9 mouse cellular contexts compared by ENCODE assay signal in the genomic region with DNA sequence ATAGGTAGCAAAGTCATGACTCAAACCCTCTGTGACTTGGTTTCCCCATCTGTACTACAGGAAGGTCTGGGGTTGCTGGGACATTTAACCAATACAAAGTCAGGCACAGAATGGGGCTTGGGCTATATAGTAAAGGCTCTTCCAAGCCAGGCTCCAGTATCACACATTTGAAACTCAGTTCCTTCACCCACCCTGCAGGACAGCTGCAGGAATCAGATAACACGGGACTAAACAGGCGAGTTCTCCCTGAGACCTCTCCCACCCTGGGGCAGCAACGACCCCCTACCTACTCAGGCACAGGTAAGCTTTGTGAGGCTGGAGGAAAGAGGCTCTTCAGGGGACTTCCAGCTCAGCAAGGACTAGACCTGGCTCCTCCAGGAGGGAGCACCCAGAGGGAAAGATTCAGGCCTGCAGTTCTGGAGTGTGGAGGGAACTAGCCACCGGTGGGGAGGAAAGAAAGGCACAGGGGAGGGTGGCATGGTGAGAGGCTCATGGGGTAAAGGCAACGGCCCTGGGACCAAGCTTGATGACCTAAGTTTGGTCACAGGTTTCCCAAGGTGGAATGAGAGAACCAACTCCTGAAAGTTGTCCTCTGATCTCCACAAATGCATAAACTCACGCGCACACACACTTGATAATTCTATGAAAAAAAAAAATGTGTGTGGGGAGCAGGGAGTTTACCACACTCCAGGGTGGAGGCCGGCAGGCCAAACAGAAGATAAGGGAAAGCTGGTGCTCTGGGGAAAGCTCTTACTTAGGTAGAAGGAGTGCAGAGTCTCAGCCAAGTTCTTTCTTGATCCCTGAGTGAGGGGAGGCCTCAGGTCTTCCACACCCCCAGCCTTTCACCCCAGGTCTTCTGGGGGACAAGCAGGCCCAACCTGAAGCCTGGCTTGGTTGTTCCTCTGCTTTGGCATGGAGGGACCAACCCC. TPM values are rescaled to one million over a fixed set of nuclear protein-coding genes. Genes with fewer than 3 reads are reported as not detected.
DNase-seq lines count a peak whose midpoint lies in the region; ATAC-seq lines count a peak whose summit lies in the region.
"Had no signal": no experiment of that assay in that cellular context is flagged by ENCODE, and none has a peak within 500 bp of the region (broad histone marks: within the 10 kb centered on the region; RNA-seq: fewer than 3 reads in every experiment).

No protein-coding gene starts in this region.

- no peak for ATAC-seq in heart, embryonic 13.5 days (ENCODE audit: extremely low read depth, insufficient number of reproducible peaks, low FRiP score, low TSS enrichment)
- no peak for ATAC-seq in limb, embryonic 15.5 days (ENCODE audit: insufficient number of reproducible peaks, low FRiP score, low TSS enrichment, low read depth)
- ATAC-seq in neural tube, embryonic 13.5 days (ENCODE audit: low read depth) = no peak
- ATAC-seq: CD4-positive, CD25-positive, alpha-beta regulatory T cell, adult 4 months had no signal

- H3K9me3 ChIP-seq in heart, embryonic 13.5 days = no peaks in the 10 kb centered on the region
- no peaks in the 10 kb centered on the region for H3K9me3 ChIP-seq in embryonic facial prominence, embryonic 10.5 days
- no peaks in the 10 kb centered on the region for H3K9me3 ChIP-seq in limb, embryonic 15.5 days
- no peaks in the 10 kb centered on the region for H3K9me3 ChIP-seq in neural tube, embryonic 13.5 days

- 38% methylated on average over 8 of the region's 8 CpGs for WGBS in heart, embryonic 13.5 days
- 72% methylated on average over 8 of the region's 8 CpGs for WGBS in embryonic facial prominence, embryonic 10.5 days
- 71% methylated on average over 8 of the region's 8 CpGs for WGBS in limb, embryonic 15.5 days
- 84% methylated on average over 8 of the region's 8 CpGs for WGBS in neural tube, embryonic 13.5 days

- H3K4me2 ChIP-seq in heart, embryonic 13.5 days = peak overlapping the region; percentile 83
- 0 out of 2 replicates have a peak overlapping the region, but pooled peaks have one; percentile 80 for H3K4me2 ChIP-seq in limb, embryonic 15.5 days
- peak overlapping the region; percentile 72 for H3K4me2 ChIP-seq in neural tube, embryonic 13.5 days

- H3K27me3 ChIP-seq in heart, embryonic 13.5 days (replicated peaks) = no peaks in the 10 kb centered on the region
- H3K27me3 ChIP-seq in embryonic facial prominence, embryonic 10.5 days (replicated peaks; ENCODE audit: low read depth, poor library complexity, severe bottlenecking) = no peaks in the 10 kb centered on the region
- no peaks in the 10 kb centered on the region for H3K27me3 ChIP-seq in limb, embryonic 15.5 days
- H3K27me3 ChIP-seq in neural tube, embryonic 13.5 days = no peaks in the 10 kb centered on the region

- peak overlapping the region; percentile 80 for H3K4me3 ChIP-seq in heart, embryonic 13.5 days
- peak overlapping the region; percentile 90 for H3K4me3 ChIP-seq in embryonic facial prominence, embryonic 10.5 days
- no peak overlapping the region for H3K4me3 ChIP-seq in limb, embryonic 15.5 days
- peak overlapping the region; percentile 80 for H3K4me3 ChIP-seq in neural tube, embryonic 13.5 days

- H3K27ac ChIP-seq in heart, embryonic 13.5 days (replicated peaks) = peak overlapping the region; percentile 58; the same call in 1 of the 2 replicates
- H3K27ac ChIP-seq in embryonic facial prominence, embryonic 10.5 days (replicated peaks) = 0 out of 2 replicates have a peak overlapping the region, but pooled peaks have one; percentile 5
- H3K27ac ChIP-seq in limb, embryonic 15.5 days = no peak overlapping the region
- H3K27ac ChIP-seq in neural tube, embryonic 13.5 days (replicated peaks) = no peak overlapping the region

- peaks cover 42% of the 10 kb centered on the region for H3K4me1 ChIP-seq in heart, embryonic 13.5 days
- peaks cover 28% of the 10 kb centered on the region for H3K4me1 ChIP-seq in embryonic facial prominence, embryonic 10.5 days
- H3K4me1 ChIP-seq in limb, embryonic 15.5 days = peaks cover 24% of the 10 kb centered on the region
- peaks cover 34% of the 10 kb centered on the region for H3K4me1 ChIP-seq in neural tube, embryonic 13.5 days (replicated peaks)

- H3K9ac ChIP-seq in heart, embryonic 13.5 days = peak overlapping the region; percentile 87
- H3K9ac ChIP-seq in limb, embryonic 15.5 days = no peak overlapping the region
- H3K9ac ChIP-seq in neural tube, embryonic 13.5 days = peak overlapping the region; percentile 84

- DNase-seq in heart, postnatal 14 days = no peak
- DNase-seq in embryonic facial prominence, embryonic 10.5 days (ENCODE audit: low spot score) = no peak
- DNase-seq in left cerebral cortex, adult 9 months (ENCODE audit: low spot score in 2 of 2) = no peak
- no peak for DNase-seq in cerebellum, adult 9-10 months
- DNase-seq in layer of hippocampus, adult 9-10 months (ENCODE audit: low spot score) = no peak

- peaks cover 14% of the 10 kb centered on the region for H3K36me3 ChIP-seq in heart, embryonic 13.5 days
- H3K36me3 ChIP-seq in embryonic facial prominence, embryonic 10.5 days (replicated peaks) = peaks cover 52% of the 10 kb centered on the region
- peaks cover 18% of the 10 kb centered on the region for H3K36me3 ChIP-seq in limb, embryonic 15.5 days
- peaks cover 24% of the 10 kb centered on the region for H3K36me3 ChIP-seq in neural tube, embryonic 13.5 days

- intact Hi-C loops in heart, postnatal 14 days (cut with DNase I) = no loop called here

RNA-seq across cellular contexts. Expression of gene Ttll12, which starts 2.4 kb away (rescaled TPM):
- 21.9 and 22.0 TPM in 2 replicates for polyA plus RNA-seq in heart, embryonic 13.5 days (2015; fragmentation: Nextera tagmentation; extraction: Ambion mirVana)
- 1 to 10 TPM; 5.1 to 6.0 TPM for total RNA-seq in heart, postnatal 14 days (2021)
- polyA plus RNA-seq in embryonic facial prominence, embryonic 10.5 days (2016; fragmentation: Nextera tagmentation; extraction: Ambion mirVana) = 62.8 and 64.3 TPM in 2 replicates
- 33.2 and 36.5 TPM in 2 replicates for polyA plus RNA-seq in limb, embryonic 15.5 days (2015; fragmentation: Nextera tagmentation; extraction: Ambion mirVana)
- polyA plus RNA-seq in neural tube, embryonic 13.5 days (2015; fragmentation: Nextera tagmentation; extraction: Ambion mirVana) = 37.3 and 42.0 TPM in 2 replicates

RNA-seq across cellular contexts. Expression of gene Mcat, which starts 28.9 kb away (rescaled TPM):
- polyA plus RNA-seq in heart, embryonic 13.5 days (2015; fragmentation: Nextera tagmentation; extraction: Ambion mirVana) = 29.6 and 32.6 TPM in 2 replicates
- 10 to 100 TPM; 32.9 to 33.0 TPM for total RNA-seq in heart, postnatal 14 days (2021)
- polyA plus RNA-seq in embryonic facial prominence, embryonic 10.5 days (2016; fragmentation: Nextera tagmentation; extraction: Ambion mirVana) = 43.9 and 46.9 TPM in 2 replicates
- 28.8 and 31.5 TPM in 2 replicates for polyA plus RNA-seq in limb, embryonic 15.5 days (2015; fragmentation: Nextera tagmentation; extraction: Ambion mirVana)
- 33.4 and 36.3 TPM in 2 replicates for polyA plus RNA-seq in neural tube, embryonic 13.5 days (2015; fragmentation: Nextera tagmentation; extraction: Ambion mirVana)

RNA-seq across cellular contexts. Expression of gene Tspo, which starts 29.1 kb away (rescaled TPM):
- 139 and 150 TPM in 2 replicates for polyA plus RNA-seq in heart, embryonic 13.5 days (2015; fragmentation: Nextera tagmentation; extraction: Ambion mirVana)
- total RNA-seq in heart, postnatal 14 days (2021) = 10 to 100 TPM; 64.8 to 66.0 TPM
- 34.1 and 35.6 TPM in 2 replicates for polyA plus RNA-seq in embryonic facial prominence, embryonic 10.5 days (2016; fragmentation: Nextera tagmentation; extraction: Ambion mirVana)
- 56.4 and 69.4 TPM in 2 replicates for polyA plus RNA-seq in limb, embryonic 15.5 days (2015; fragmentation: Nextera tagmentation; extraction: Ambion mirVana)
- 13.1 and 13.4 TPM in 2 replicates for polyA plus RNA-seq in neural tube, embryonic 13.5 days (2015; fragmentation: Nextera tagmentation; extraction: Ambion mirVana)

Comparison
In these comparisons a context has a peak if more than half of its experiments do, and no peak if none do; other contexts are left out.
1. H3K27ac ChIP-seq: peak in heart, embryonic 13.5 days (single experiment) and embryonic facial prominence, embryonic 10.5 days (single experiment); none in limb, embryonic 15.5 days (single experiment) and neural tube, embryonic 13.5 days (single experiment).
2. Peak in every context shown above with its lines, with median percentiles within 50 percentile points of each other: H3K4me2 ChIP-seq.